Mouse (Mus musculus): Measurements from ENCODE around the gene Tatdn3. TPM values are rescaled to one million over a fixed set of nuclear protein-coding genes. Genes with fewer than 3 reads are reported as not detected.
A peak's percentile ranks its signal among the peaks of the same experiment; 100 is the strongest.

Tatdn3 gene
- 14.4 and 17.2 TPM in 2 replicates for polyA plus RNA-seq (2014; fragmentation: Nextera tagmentation; extraction: Ambion mirVana)

DNA sequence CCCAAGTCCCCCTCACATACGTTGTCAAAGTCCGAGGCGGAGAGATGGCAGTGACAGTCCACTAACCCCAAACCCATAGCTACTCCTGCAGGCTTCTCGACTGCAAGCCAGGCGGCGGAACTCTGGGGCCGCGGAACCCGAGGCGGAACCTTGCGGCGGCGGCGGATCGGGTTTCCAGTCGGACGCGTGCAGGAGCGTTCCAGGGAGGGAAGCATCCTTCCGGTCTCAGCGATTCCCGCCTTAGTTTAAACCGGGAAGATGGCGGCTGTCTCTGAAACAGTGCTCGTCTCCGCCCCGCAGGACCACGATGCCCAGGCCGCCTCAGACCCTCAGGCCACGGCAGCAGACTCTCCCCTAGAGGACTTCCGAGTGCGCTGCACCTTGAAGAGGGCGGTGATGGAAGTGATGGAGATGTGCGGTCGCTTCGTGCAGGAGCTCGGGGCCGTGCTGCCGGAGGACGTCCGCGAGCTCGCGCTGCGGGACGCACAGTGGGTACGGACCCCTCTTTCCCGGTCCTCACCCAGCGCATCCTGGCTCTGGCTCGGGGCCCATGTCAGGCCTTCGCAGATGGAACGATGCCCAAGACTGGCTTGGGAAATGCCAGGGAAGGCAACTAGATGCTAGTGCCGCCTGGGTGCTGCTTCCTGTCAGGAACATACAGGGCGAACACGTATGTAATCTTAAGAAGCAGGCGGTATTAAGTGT lies at the start of gene Tatdn3, which contains the start of gene Nsl1:
Tatdn3 (minus strand) TSS at position 152 of the 705 bp plus-strand sequence.
Nsl1 (plus strand) TSS at position 232 of the 705 bp plus-strand sequence.
- WGBS = under 1% methylated on average over 56 of the region's 56 CpGs
- peak within 1 kb of the TSS; percentile 86 for H3K4me3 ChIP-seq (ENCODE audit: low read depth, low read length)

DNA sequence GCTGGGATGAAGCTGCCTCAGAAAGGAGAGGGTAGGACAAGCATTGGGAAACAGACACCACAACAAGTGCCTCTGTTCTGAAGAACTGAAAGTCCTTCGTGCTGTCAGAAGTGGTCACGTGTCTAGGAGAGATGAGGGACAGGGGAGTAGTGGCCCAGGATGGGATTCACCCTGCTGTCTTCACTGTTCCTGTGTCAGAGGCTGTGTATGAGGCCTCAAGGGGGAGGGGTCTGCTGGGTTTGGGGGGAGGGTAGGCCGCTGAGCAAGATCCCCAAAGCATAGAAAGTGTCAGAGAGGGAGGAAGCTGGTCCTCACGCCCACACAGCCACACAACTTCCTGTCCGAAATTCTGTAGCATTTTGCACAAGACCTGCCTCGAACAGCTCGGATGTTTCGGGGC lies 48.4 kb upstream of the Tatdn3 start:
- WGBS = 27% methylated on average over 8 of the region's 8 CpGs
- ATAC-seq (replicated peaks; ENCODE audit: low FRiP score) (no peak), DNase-seq (ENCODE audit: low spot score) (no peak)
- Histone ChIP-seq H3K4me3 (ENCODE audit: low read depth, low read length) (no peak overlapping the region), H3K27ac (ENCODE audit: low read depth, low read length) (peak overlapping the region; percentile 28; the same call in 1 of the 2 replicates), H3K4me1 (replicated peaks; ENCODE audit: control insufficient read depth, insufficient read depth, low read length) (peaks cover 6% of the 10 kb centered on the region; the same call in 1 of the 2 replicates), H3K27me3 (replicated peaks; ENCODE audit: control insufficient read depth, insufficient read depth, low read length) (peaks cover 3% of the 10 kb centered on the region), H3K9me3 (ENCODE audit: control insufficient read depth, low read length) (no peaks in the 10 kb centered on the region), H3K9ac (ENCODE audit: low read depth, low read length) (no peak overlapping the region), H3K4me2 (no peak overlapping the region), H3K36me3 (ENCODE audit: control insufficient read depth, insufficient read depth, low read length) (no peaks in the 10 kb centered on the region)

More for the DNA sequence above, at the start of gene Tatdn3, which contains the start of gene Nsl1:
- H3K27me3 ChIP-seq (replicated peaks; ENCODE audit: control insufficient read depth, insufficient read depth, low read length) = no peaks in the 10 kb centered on the region
- DNase-seq (ENCODE audit: low spot score) (peak; percentile 92), ATAC-seq (replicated peaks; ENCODE audit: low FRiP score) (peak; percentile 88)
- peak within 1 kb of the TSS; percentile 73 for H3K4me2 ChIP-seq
- peaks cover 7% of the 10 kb centered on the region for H3K36me3 ChIP-seq (ENCODE audit: control insufficient read depth, insufficient read depth, low read length)
- H3K9ac ChIP-seq (ENCODE audit: low read depth, low read length) = peak within 1 kb of the TSS; percentile 90
- peaks cover 12% of the 10 kb centered on the region for H3K4me1 ChIP-seq (replicated peaks; ENCODE audit: control insufficient read depth, insufficient read depth, low read length)
- peak within 1 kb of the TSS; percentile 66; the same call in 1 of the 2 replicates for H3K27ac ChIP-seq (ENCODE audit: low read depth, low read length)
- no peaks in the 10 kb centered on the region for H3K9me3 ChIP-seq (ENCODE audit: control insufficient read depth, low read length)

DNA sequence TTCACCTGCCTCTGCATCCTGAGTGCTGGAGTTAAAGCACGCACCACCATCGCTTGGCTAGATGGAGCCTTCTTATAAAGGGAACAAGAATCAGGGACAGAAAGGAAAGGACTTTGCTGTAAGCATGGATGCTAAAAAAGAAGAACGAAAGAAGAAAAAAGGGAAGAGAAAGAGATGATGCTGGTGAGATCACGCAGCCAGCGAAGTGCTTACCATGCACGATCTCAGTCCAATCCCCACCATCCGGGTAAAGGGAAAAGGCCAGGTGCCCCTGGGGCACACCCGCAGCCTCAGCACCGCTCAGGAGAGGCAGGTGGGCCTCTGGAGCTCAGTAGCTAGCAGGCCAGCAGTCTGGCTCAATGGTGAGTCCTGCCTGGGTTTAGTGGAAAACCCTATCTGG lies 47.2 kb upstream of the Tatdn3 start:
- no peak overlapping the region for H3K27ac ChIP-seq (ENCODE audit: low read depth, low read length)
- WGBS = 86% methylated on average over 9 of the region's 9 CpGs

DNA sequence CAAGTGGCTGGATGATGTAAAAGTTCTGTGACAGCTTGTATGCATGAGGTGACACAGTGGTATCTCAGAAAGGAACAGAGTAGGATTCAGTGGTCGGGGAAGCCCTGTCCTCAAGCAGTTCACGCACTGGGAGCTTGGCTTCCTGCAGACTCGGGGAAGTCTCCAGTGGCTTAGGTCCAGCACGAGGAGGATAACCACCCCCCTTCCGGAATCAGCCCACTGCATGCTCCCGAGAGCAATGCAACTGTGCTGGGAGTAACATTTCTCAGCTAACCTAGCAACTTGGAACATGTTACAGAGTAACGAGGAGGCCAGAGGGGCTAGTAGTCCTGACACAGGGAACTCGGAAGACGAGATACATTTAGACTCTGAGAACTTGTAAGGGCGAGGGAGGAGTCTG lies 44.6 kb upstream of the Tatdn3 start:
- H3K4me2 ChIP-seq = no peak overlapping the region
- H3K4me3 ChIP-seq (ENCODE audit: low read depth, low read length) = no peak overlapping the region
- H3K9me3 ChIP-seq (ENCODE audit: control insufficient read depth, low read length) = no peaks in the 10 kb centered on the region
- peaks cover 3% of the 10 kb centered on the region for H3K27me3 ChIP-seq (replicated peaks; ENCODE audit: control insufficient read depth, insufficient read depth, low read length)
- ATAC-seq (replicated peaks; ENCODE audit: low FRiP score) = no peak
- H3K4me1 ChIP-seq (replicated peaks; ENCODE audit: control insufficient read depth, insufficient read depth, low read length) = 0 out of 2 replicates have a peak, but pooled peaks cover 6% of the 10 kb centered on the region
- DNase-seq (ENCODE audit: low spot score) = no peak
- WGBS = 53% methylated on average over 10 of the region's 10 CpGs
- no peaks in the 10 kb centered on the region for H3K36me3 ChIP-seq (ENCODE audit: control insufficient read depth, insufficient read depth, low read length)
- no peak overlapping the region for H3K27ac ChIP-seq (ENCODE audit: low read depth, low read length)
- H3K9ac ChIP-seq (ENCODE audit: low read depth, low read length) = no peak overlapping the region

More for the DNA sequence above, 47.2 kb upstream of the Tatdn3 start:
- Histone ChIP-seq H3K27me3 (replicated peaks; ENCODE audit: control insufficient read depth, insufficient read depth, low read length) (peaks cover 3% of the 10 kb centered on the region), H3K9me3 (ENCODE audit: control insufficient read depth, low read length) (no peaks in the 10 kb centered on the region), H3K4me1 (replicated peaks; ENCODE audit: control insufficient read depth, insufficient read depth, low read length) (0 out of 2 replicates have a peak, but pooled peaks cover 6% of the 10 kb centered on the region), H3K4me3 (ENCODE audit: low read depth, low read length) (no peak overlapping the region), H3K36me3 (ENCODE audit: control insufficient read depth, insufficient read depth, low read length) (no peaks in the 10 kb centered on the region), H3K9ac (ENCODE audit: low read depth, low read length) (no peak overlapping the region), H3K4me2 (no peak overlapping the region)
- ATAC-seq (replicated peaks; ENCODE audit: low FRiP score) = no peak
- no peak for DNase-seq (ENCODE audit: low spot score)

DNA sequence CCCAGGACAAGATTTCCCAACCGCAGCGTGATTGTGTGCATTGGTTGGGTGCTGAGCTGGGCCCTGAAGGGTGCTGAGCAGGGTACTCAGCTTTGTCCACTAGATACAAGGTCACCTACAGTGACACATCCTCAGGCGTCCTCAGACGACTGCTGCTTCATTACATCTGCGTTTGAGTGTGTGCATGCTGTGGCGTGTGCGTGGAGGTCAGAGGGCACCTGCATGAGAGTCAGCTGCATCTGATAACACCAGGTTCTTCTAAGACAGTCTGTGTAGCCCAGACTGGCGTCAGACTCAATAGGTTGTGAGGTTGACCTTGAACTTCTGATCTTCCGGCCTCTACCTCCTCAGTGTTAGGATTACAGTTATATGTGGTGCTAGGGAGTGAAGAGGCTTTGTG lies 42.5 kb upstream of the Tatdn3 start:
- Histone ChIP-seq H3K4me2 (no peak overlapping the region), H3K9ac (ENCODE audit: low read depth, low read length) (no peak overlapping the region), H3K9me3 (ENCODE audit: control insufficient read depth, low read length) (no peaks in the 10 kb centered on the region), H3K4me1 (replicated peaks; ENCODE audit: control insufficient read depth, insufficient read depth, low read length) (no peaks in the 10 kb centered on the region), H3K36me3 (ENCODE audit: control insufficient read depth, insufficient read depth, low read length) (no peaks in the 10 kb centered on the region), H3K27me3 (replicated peaks; ENCODE audit: control insufficient read depth, insufficient read depth, low read length) (peaks cover 8% of the 10 kb centered on the region), H3K4me3 (ENCODE audit: low read depth, low read length) (no peak overlapping the region), H3K27ac (ENCODE audit: low read depth, low read length) (no peak overlapping the region)
- no peak for ATAC-seq (replicated peaks; ENCODE audit: low FRiP score)
- WGBS = 76% methylated on average over 9 of the region's 9 CpGs
- no peak for DNase-seq (ENCODE audit: low spot score)

DNA sequence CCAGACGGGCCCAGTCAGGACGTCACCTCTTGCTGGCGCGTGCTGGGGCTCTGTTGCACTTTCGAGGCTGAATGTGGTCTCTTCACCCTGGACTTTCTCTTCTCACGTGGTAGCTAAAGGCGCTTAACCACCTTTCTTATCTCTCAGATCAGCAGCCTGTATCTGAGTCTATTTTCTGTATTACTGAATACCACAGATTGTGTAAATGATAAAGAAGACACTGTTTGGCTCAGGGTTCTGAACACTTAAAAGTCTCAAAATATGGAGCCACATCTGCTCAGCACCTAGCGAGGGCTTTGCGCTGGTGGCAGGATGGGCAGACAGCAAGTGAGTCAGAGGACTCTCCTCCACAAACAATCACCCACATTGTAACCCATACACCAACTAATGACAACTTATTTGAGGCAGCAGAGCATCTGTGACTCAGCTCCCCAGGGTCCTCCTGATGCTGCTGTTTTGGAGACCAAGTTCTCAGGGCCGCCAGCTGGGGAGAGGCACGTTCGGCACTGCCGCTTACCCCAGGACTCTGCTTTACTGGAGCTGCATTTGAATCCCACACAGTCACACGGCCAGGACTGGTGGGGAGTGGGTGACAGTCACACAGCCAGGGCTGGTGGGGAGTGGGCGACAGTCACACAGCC lies 40.1 kb upstream of the Tatdn3 start:
- Histone ChIP-seq H3K4me3 (ENCODE audit: low read depth, low read length) (no peak overlapping the region), H3K36me3 (ENCODE audit: control insufficient read depth, insufficient read depth, low read length) (no peaks in the 10 kb centered on the region), H3K27ac (ENCODE audit: low read depth, low read length) (no peak overlapping the region), H3K27me3 (replicated peaks; ENCODE audit: control insufficient read depth, insufficient read depth, low read length) (peaks cover 31% of the 10 kb centered on the region), H3K4me1 (replicated peaks; ENCODE audit: control insufficient read depth, insufficient read depth, low read length) (no peaks in the 10 kb centered on the region), H3K9ac (ENCODE audit: low read depth, low read length) (no peak overlapping the region), H3K4me2 (no peak overlapping the region), H3K9me3 (ENCODE audit: control insufficient read depth, low read length) (no peaks in the 10 kb centered on the region)
- ATAC-seq (replicated peaks; ENCODE audit: low FRiP score) (no peak), DNase-seq (ENCODE audit: low spot score) (no peak)
- WGBS = 76% methylated on average over 15 of the region's 15 CpGs

DNA sequence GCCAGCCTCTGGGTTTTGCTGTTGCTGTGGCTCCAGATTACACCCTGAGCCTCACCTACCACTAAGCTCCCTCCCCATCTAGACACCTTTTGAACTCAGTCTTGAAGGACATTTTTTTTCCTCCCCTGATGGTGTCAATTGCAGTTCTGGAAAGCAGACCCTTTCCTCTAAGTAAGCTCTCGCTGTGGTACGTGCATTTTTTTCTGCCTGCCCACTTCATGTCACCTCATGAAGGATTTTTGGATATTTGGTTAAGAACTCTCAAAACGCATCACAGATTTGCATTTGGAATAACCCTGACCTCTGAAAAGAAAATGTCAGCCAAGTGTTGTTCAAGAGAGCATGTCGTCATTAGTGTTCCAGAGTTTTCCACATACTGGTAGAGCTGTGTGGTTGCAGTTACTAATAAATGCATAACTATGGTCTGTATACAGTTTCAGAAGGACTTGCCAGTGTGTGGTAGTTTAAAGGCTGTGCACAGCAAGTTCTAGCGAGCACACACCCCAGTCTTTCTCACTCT lies 37.1 kb upstream of the Tatdn3 start:
- WGBS = 76% methylated on average over 5 of the region's 5 CpGs
- Histone ChIP-seq H3K9ac (ENCODE audit: low read depth, low read length) (no peak overlapping the region), H3K27ac (ENCODE audit: low read depth, low read length) (no peak overlapping the region), H3K27me3 (replicated peaks; ENCODE audit: control insufficient read depth, insufficient read depth, low read length) (peaks cover 45% of the 10 kb centered on the region), H3K4me1 (replicated peaks; ENCODE audit: control insufficient read depth, insufficient read depth, low read length) (no peaks in the 10 kb centered on the region), H3K36me3 (ENCODE audit: control insufficient read depth, insufficient read depth, low read length) (no peaks in the 10 kb centered on the region), H3K4me2 (no peak overlapping the region), H3K4me3 (ENCODE audit: low read depth, low read length) (no peak overlapping the region), H3K9me3 (ENCODE audit: control insufficient read depth, low read length) (no peaks in the 10 kb centered on the region)
- ATAC-seq (replicated peaks; ENCODE audit: low FRiP score) (no peak), DNase-seq (ENCODE audit: low spot score) (no peak)

DNA sequence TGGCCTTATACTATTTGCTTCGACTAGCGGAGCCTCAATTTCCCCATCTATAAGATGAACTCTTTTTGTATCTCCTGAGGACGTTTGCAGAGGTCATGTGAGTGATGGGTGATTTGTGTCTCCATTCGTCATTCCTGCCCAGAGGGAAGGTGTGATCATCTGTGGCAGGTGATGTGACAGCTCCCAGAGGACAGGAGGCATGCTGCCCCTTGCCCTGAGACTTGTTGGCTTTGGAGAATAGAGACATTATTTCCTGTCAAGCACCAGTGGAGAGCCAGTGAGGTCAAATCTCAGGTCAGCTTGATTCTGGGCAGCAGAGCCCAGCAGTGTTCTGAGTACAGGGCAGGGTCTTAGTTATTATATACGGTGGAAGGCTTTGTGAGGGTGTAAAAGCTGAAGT lies 36.4 kb upstream of the Tatdn3 start:
- Histone ChIP-seq H3K9me3 (ENCODE audit: control insufficient read depth, low read length) (no peaks in the 10 kb centered on the region), H3K4me1 (replicated peaks; ENCODE audit: control insufficient read depth, insufficient read depth, low read length) (no peaks in the 10 kb centered on the region), H3K27ac (ENCODE audit: low read depth, low read length) (no peak overlapping the region), H3K36me3 (ENCODE audit: control insufficient read depth, insufficient read depth, low read length) (no peaks in the 10 kb centered on the region), H3K27me3 (replicated peaks; ENCODE audit: control insufficient read depth, insufficient read depth, low read length) (peaks cover 47% of the 10 kb centered on the region), H3K4me2 (peak overlapping the region; percentile 87), H3K9ac (ENCODE audit: low read depth, low read length) (no peak overlapping the region), H3K4me3 (ENCODE audit: low read depth, low read length) (no peak overlapping the region)
- ATAC-seq (replicated peaks; ENCODE audit: low FRiP score) = no peak
- 37% methylated on average over 5 of the region's 5 CpGs for WGBS
- no peak for DNase-seq (ENCODE audit: low spot score)
